Mouse (Mus musculus): ENCODE results near the gene Hexim1.

Hexim1 gene

DNA sequence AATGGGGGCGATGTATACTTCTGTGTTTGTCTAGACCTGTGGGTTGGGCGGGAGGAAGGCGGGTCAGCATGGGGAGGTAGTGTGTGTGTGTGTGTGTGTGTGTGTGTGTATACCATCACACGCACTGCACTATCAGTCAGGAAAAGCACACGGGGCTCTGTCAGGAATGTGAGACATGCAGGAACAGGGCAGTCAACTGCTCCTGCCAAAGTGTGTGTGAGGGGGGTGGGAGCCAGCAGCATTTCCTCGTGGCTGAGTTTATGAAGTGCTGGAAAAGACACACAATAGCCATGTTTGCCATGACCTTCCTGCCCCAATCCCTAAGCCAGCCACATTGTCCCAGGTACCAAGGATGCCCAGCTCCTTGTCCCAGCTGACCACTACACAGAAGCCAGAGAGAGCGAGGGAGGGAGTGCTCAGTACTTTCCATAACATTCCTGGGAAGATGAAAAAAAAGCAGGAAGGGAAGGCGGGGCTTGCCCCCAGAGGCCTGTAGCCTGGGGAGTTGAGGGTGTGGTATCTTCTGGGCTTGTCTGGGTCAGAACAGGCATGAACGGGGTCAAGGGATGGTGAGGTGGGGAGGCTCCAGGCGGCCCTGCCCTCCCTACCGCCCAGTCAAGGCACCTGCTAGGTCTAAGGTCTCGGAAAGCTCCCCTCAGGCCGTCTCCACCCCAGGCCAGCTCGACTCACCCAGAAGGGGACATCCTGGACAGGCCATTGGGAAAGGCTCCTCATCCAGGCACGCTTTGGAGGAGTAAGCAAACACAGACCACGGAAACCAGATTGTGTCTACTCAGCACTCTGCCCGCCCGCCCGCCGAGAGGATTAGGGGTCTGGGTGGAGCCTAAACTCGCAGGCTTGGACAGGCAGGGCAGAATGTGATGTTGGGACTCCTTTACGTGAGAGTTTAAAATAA lies 18.8 kb upstream of the Hexim1 start:
- in situ Hi-C loops (cut with MseI, MboI), result no loop called here

DNA sequence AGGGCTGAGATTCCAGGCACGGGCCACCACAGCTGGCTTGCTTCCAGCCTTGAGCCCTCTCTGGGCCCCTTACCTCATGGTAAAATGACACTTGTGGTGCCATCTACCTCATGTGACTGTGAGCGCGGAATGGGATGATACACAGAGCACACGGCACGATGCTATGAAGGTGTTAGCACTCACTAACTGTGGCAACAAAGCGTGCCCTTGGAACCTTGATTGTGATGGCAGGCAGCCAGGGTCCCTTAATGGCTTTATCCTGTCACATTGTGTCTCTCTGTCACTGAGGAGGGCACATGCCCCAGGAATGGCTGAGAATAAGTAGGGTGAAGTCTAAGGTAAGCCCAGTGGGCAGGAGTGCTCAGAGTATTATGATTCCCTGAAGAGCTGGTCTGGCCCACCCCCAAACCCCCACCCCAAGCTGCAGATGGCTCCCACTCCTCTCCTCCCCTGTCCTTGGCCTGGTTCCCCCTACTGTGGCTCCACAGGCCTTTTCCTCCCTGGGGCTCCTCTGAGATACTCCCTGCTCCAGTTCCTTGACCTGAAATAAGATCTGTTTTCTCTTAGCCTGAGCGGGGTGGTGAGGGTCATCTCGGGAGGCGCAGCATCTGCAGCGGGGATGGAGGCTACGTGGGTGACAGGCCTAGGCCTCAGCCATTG lies 17.4 kb upstream of the Hexim1 start:
- in situ Hi-C loops (cut with MseI, MboI), result no loop called here

DNA sequence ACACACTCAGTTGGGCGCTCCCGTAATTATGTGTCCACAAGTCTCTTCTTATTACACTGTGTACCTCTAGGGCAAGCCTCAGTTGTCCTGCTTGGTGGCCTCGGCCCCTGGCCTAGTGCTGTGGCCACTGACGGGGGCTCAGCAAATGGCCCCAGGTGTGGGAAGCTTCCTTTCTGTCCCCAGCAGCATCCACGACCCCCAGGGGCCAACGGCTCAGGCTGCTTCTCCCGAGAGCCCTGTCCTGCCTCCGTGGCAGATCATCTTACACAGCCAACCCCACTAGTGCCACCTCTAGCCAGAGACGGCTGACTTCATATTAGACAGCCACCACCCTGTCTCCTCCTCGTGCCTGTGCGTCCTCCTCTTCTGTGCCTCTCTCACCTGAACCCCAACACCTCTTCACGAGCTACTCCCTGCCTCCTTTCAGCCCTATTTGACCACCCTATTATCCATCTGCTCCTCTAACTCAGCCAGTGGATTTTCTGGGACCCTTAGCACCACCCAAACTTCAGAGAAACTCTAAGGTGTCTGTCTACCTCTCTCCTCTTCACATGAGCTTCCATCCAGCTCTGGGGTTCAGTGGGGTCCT lies 16.6 kb upstream of the Hexim1 start:
- in situ Hi-C loops (cut with MseI, MboI), result no loop called here

DNA sequence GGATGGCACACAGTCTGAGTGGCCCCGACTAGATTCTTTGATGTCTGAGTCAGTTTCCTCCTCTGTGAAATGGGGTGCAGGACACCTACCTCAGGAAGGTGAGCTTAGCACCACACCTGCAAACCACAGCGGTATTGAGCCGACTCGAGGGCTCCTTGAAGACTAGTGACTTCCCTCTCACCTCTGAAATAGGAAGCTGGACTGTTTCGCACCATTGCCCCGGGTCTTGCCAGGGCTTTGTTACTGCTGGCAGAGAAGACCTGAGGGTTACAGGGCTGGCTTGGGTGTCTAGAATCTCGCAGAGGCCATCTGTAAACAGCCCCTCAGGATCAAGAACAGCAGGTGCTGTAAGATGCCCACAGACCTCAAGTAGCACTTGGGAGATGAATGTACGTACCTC lies 15.7 kb upstream of the Hexim1 start:
- in situ Hi-C loops (cut with MseI, MboI), result loop anchor here (5.0 kb wide), 1 partner anchor 57 kb away; no protein-coding TSS in a partner anchor

DNA sequence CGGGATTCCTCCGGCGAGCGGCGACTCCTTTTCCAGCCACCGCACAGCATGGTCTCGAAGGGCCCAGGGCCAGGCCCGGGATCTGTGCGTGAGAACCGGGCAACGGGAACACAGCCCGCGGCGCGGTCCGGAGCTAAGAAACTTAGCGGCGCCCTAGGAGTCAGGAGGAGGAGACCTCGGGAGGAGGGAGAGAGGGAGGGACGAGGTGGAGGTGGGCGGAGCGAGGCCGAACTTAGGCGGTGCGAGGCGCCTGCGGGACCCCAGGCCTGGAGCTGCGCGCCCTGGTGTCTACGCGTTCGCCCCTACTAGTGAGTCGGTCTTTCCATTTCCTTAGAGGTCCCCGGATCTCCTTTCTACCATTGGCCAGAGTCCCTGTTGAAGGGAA lies 14.6 kb upstream of the Hexim1 start, which contains the start of the genes Plcd3 and Acbd4:
Gene Plcd3 (minus strand): TSS at position 178 of the 385 bp plus-strand sequence.
Gene Acbd4 (plus strand): TSS at position 202 of the 385 bp plus-strand sequence.
- in situ Hi-C loops (cut with MseI, MboI), result loop anchor here (5.0 kb wide), 1 partner anchor 56 kb away; no protein-coding TSS in a partner anchor

GRCm38 (mm10) chr11:103101866-103102501 lies 14.0 kb upstream of the Hexim1 start:
- in situ Hi-C loops (cut with MseI, MboI), result loop anchor here (5.0 kb wide), 1 partner anchor 55 kb away; no protein-coding TSS in a partner anchor

GRCm38 (mm10) chr11:103102725-103103349 lies 13.2 kb upstream of the Hexim1 start:
- in situ Hi-C loops (cut with MseI, MboI), result loop anchor here (5.0 kb wide), 1 partner anchor 54 kb away; no protein-coding TSS in a partner anchor

DNA sequence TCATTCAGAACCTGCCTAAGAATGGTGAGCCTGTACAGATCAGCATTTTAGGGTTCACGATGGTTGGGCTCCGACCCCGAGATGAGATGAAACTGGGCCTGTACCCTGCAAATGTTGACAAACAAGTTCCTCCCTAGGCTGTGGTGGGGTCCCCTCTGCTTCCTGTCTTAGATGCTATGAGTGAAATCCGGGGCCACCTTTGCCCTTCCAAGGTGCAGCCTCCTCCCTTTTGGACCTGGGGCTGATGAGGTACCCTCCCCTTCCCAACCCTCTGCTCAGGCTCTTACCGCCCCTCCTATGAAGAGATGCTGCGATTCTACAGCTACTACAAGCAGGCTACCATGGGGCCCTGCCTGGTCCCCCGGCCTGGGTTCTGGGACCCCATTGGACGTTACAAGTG lies 12.4 kb upstream of the Hexim1 start:
- in situ Hi-C loops (cut with MseI, MboI), result loop anchor here (5.0 kb wide), 1 partner anchor 54 kb away; no protein-coding TSS in a partner anchor

GRCm38 (mm10) chr11:103104469-103104868 lies 11.6 kb upstream of the Hexim1 start:
- in situ Hi-C loops (cut with MseI, MboI), result loop anchor here (5.0 kb wide), 1 partner anchor 53 kb away; no protein-coding TSS in a partner anchor

GRCm38 (mm10) chr11:103105180-103105725 lies 10.8 kb upstream of the Hexim1 start:
- in situ Hi-C loops (cut with MseI, MboI), result no loop called here

- in situ Hi-C loops (cut with MseI, MboI), result no loop called here
These were observed 10.2 kb upstream of the Hexim1 start for GRCm38 (mm10) chr11:103105810-103106209.

DNA sequence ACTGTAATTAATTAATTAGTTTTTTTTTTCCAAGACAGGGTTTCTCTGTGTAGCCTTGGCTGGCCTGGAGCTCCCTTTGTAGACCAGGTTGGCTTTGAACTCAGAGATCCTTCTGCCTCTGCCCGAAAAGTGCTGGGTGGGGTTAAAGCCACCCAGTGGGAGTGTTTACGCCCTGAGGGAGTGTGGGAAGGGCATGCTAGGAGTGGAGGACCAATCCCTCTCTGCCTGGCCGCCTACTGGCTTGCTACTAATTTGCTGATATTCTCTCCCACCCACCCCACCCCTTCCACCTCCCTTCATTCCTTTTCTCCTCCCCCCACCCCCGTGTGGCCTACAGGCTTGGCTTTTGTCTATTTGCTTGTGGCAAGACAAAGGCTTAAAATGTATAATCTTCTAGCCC lies 9.6 kb upstream of the Hexim1 start:
- in situ Hi-C loops (cut with MseI, MboI), result no loop called here

- in situ Hi-C loops (cut with MseI, MboI), result no loop called here
These were observed 4.7 kb upstream of the Hexim1 start for GRCm38 (mm10) chr11:103111301-103111700.

DNA sequence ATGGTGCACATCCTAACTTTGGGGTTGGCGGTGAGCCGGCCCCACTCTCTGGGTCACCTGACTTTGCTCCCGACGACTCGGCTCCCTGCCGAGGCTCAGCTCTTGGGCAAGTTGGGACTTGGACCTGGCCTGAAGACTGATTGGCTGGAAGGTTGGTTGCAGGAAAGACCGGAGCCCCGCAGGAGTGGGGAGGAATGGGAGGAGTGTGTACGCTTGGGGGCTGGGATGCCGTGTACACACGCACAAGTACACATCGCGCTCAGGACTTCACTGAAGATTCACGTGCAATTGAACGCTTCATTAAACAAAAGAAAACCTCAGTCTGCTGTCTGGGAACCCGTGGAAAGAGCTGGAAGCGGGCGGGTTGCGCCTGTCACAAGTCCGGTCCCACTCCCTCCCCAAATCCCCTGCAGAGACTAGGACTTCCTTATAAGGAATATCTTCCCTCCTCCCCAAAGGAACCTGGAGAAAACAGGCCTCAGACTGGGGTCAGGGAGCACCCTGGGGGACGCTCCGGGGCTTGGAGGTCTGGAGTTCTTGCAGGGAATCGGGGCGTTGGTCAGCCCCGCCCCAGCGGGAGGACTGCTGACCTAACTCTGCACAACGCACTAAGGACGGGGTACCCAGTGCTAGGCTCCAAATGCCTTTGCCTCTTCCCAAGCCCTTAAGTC lies 4.0 kb upstream of the Hexim1 start:
- in situ Hi-C loops (cut with MseI, MboI), result no loop called here

DNA sequence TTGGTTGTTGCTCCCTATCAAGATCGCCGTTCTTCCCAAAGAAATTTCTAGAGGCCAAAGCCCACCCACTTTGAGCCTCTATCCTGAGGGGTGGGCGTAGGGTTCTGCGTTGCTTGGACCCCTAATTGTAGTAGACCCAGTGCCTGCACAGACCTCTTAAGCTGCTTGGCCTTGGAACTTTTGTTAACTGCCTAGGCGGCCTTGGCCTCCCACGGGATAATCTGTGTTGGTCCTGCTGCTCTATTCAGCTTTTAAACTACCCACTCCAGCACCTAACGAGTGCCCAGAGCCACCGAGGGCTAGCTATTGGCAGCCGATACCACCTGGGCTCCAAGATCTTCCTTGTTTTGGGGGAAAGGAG lies 3.5 kb upstream of the Hexim1 start:
- in situ Hi-C loops (cut with MseI, MboI), result no loop called here

DNA sequence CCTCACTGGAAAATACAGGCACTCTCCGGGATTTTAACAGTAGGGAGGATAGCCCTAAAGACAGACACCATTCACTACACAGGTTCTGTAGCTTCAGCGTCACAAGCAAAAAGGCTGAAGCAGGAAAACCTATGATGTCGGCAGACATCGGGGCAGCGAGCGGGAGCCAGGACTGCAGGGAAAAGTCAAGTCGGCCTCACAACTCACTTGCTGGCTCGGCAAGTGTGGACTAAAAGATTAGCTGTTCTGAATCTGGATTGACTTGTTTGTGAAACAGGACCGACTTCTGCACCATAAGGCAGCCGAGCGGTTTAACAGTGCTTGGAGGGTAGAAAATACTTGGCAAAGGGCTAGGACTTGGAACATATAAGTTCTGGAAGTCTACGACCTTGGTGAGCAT lies 3.0 kb upstream of the Hexim1 start:
- in situ Hi-C loops (cut with MseI, MboI), result no loop called here

- in situ Hi-C loops (cut with MseI, MboI), result no loop called here
These were observed 2.3 kb upstream of the Hexim1 start for GRCm38 (mm10) chr11:103113771-103114170.

GRCm38 (mm10) chr11:103114270-103114943 lies 1.6 kb upstream of the Hexim1 start:
- in situ Hi-C loops (cut with MseI, MboI), result no loop called here

GRCm38 (mm10) chr11:103115163-103116007 lies 646 bp upstream of the Hexim1 start:
- in situ Hi-C loops (cut with MseI, MboI), result no loop called here
